28 mouse cellular contexts compared by ENCODE assay signal in the genomic region with DNA sequence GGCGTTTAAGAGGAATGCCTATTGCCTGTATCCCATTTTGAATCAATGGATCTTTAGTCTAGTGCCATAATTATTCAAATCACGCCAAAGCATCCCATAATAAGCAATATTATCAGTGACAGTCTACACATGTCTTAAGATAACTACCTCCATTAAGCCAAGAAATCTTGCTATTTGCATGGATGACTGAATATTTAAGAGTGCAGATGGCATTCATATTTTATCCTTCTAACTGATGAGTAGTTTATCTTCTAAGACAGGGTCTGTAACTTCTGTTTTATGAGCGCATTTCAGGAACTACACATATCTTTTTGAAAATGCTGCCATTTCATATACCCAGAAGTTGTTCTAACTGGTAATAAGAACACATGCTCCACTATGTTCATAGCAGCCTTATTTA.
"Had no signal": no experiment of that assay in that cellular context is flagged by ENCODE, and none has a peak within 500 bp of the region (broad histone marks: within the 10 kb centered on the region; RNA-seq: fewer than 3 reads in every experiment).

No protein-coding gene starts in this region.

- H3K4me3 ChIP-seq: limb, embryonic 10.5 days; limb, embryonic 12.5 days; limb, embryonic 13.5 days; limb, embryonic 15.5 days; liver, embryonic 12.5 days; liver, embryonic 13.5 days; liver, embryonic 15.5 days; lung, embryonic 15.5 days; megakaryocyte, embryonic 14.5 days; midbrain, embryonic 10.5 days; midbrain, embryonic 12.5 days; midbrain, embryonic 13.5 days; midbrain, embryonic 15.5 days; myocyte; neural tube, embryonic 12.5 days had no signal

- DNase-seq: left cerebral cortex, postnatal 4 days; liver; liver, embryonic 13.5 days; liver, postnatal 0 days; lung, adult 18-20 months; lung, adult 2 months; lung, embryonic 14.5 days; lung, postnatal 10 days; lung, postnatal 14 days; lung, postnatal 36 days; lung, postnatal 4 days; midbrain, embryonic 14.5 days had no signal

- H3K9me3 ChIP-seq: limb, embryonic 10.5 days; limb, embryonic 15.5 days; liver, embryonic 12.5 days; liver, embryonic 13.5 days; liver, embryonic 15.5 days; lung, embryonic 15.5 days; midbrain, embryonic 12.5 days; midbrain, embryonic 13.5 days; midbrain, embryonic 15.5 days had no signal

- H3K4me1 ChIP-seq: limb, embryonic 10.5 days; limb, embryonic 12.5 days; limb, embryonic 13.5 days; limb, embryonic 15.5 days; liver, embryonic 12.5 days; liver, embryonic 13.5 days; liver, embryonic 15.5 days; lung, embryonic 15.5 days; midbrain, embryonic 10.5 days; midbrain, embryonic 12.5 days; midbrain, embryonic 13.5 days; midbrain, embryonic 15.5 days; neural tube, embryonic 12.5 days had no signal

- H3K27me3 ChIP-seq: limb, embryonic 12.5 days; limb, embryonic 13.5 days; limb, embryonic 15.5 days; liver, embryonic 12.5 days; liver, embryonic 13.5 days; liver, embryonic 15.5 days; lung, embryonic 15.5 days; megakaryocyte, embryonic 14.5 days; midbrain, embryonic 12.5 days; midbrain, embryonic 13.5 days; midbrain, embryonic 15.5 days; neural tube, embryonic 12.5 days had no signal

- H3K9ac ChIP-seq: limb, embryonic 12.5 days; limb, embryonic 13.5 days; limb, embryonic 15.5 days; liver, embryonic 12.5 days; liver, embryonic 13.5 days; liver, embryonic 14.5 days; liver, embryonic 15.5 days; liver, postnatal 0 days; lung, embryonic 14.5 days; lung, embryonic 15.5 days; midbrain, embryonic 12.5 days; midbrain, embryonic 13.5 days; midbrain, embryonic 15.5 days; neural tube, embryonic 12.5 days had no signal

- H3K27ac ChIP-seq: limb, embryonic 10.5 days; limb, embryonic 12.5 days; limb, embryonic 13.5 days; limb, embryonic 15.5 days; liver, embryonic 12.5 days; liver, embryonic 13.5 days; liver, embryonic 14.5 days; liver, embryonic 15.5 days; lung, embryonic 15.5 days; macrophage; midbrain, embryonic 10.5 days; midbrain, embryonic 12.5 days; midbrain, embryonic 13.5 days; midbrain, embryonic 15.5 days; neural tube, embryonic 12.5 days had no signal
